Mouse (Mus musculus): ENCODE results near the gene Tpbpb.
A peak's percentile ranks its signal among the peaks of the same experiment; 100 is the strongest.
"Not testable (repeated sequence)": the region's sequence is repeated elsewhere in the genome, so short reads cannot be mapped to it uniquely, and the experiment has no call there.

The Tpbpb gene

GRCm38 (mm10) chr13:60904780-60905179, at the start of gene Tpbpb:
Gene Tpbpb (minus strand): TSS chr13:60904880.
- not testable (repeated sequence) for DNase-seq (ENCODE audit: low read depth, low spot score)

- not testable (repeated sequence) for DNase-seq (ENCODE audit: low read depth, low spot score)
Measured at GRCm38 (mm10) chr13:60941884-60942283, 37.2 kb upstream of the Tpbpb start, which contains the start of gene Tpbpa. Gene Tpbpa (minus strand): TSS chr13:60941984.

DNA sequence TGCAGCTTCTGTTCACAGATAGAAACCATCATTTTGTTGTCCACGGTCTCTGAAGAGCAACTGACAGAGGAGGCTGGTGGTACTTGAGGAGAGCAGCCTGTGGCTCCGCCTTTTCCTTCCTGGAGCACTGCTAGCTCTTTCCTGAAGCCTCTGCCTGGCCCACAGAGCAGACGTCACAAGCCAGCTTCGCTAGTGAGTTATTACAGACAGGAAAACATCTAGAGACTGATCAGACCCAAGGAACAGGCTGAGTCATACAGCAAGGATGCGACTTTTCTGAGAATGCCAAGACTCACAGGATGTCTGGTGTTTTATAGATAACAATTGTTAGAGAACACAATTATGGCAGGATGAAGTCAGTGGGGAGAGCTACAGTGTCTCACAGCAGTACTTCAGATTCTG, 31.8 kb upstream of the Tpbpb start, which contains the start of the genes Gm49391 and Ctla2a:
Gene Gm49391, minus strand, starts transcription at position 72 of the 402 bp plus-strand sequence.
Gene Ctla2a, minus strand, starts transcription at position 126 of the 402 bp plus-strand sequence.
- no peak for DNase-seq (ENCODE audit: low read depth, low spot score)

DNA sequence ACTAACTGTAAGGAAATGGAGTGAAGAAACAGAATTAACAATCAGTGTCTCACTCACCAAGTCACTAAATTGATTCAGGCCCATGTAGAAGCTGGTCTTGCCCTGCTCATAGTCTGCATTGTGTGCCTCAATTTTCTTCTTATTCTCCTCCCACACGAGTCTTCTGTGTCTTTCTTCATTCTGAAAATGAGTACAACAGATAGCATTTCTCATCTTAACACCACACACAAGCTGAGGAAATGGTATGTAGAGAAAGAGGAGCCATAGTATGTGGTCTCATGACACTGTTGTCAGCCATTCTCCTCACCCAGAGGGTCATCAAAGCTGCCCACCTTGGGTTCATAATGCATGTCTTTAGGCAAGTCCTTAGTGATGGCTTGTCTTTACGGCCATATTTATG, 30.8 kb upstream of the Tpbpb start, which contains the start of gene Gm49393:
Gene Gm49393, minus strand, starts transcription at position 101 of the 400 bp plus-strand sequence.
- DNase-seq (ENCODE audit: low read depth, low spot score): not testable (repeated sequence)

GRCm38 (mm10) chr13:60897328-60897727, 7.4 kb downstream of the Tpbpb start, which contains the start of gene Ctla2b:
Gene Ctla2b (minus strand): TSS chr13:60897447.
- peak; percentile 22 for DNase-seq (ENCODE audit: low read depth, low spot score)

DNA sequence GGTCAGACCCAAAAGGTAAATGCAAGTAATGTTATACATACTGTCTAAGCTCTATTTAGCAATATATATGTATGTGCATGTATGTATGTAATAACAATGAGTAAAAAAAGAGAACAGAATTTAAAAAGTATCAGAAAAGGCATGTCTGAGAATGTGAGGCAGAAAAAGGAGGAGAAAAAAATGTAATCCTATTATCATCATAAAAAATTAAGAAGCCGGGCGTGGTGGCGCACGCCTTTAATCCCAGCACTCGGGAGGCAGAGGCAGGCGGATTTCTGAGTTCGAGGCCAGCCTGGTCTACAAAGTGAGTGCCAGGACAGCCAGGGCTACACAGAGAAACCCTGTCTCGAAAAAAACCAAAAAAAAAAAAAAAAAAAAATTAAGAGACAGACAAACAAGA, 7.9 kb downstream of the Tpbpb start, which contains the start of gene Gm49392:
Gene Gm49392, minus strand, starts transcription at position 101 of the 400 bp plus-strand sequence.
- DNase-seq (ENCODE audit: low read depth, low spot score): not testable (repeated sequence)

- no peak for DNase-seq (ENCODE audit: low read depth, low spot score)
Measured at GRCm38 (mm10) chr13:60895406-60896160, 9.1 kb downstream of the Tpbpb start.

DNA sequence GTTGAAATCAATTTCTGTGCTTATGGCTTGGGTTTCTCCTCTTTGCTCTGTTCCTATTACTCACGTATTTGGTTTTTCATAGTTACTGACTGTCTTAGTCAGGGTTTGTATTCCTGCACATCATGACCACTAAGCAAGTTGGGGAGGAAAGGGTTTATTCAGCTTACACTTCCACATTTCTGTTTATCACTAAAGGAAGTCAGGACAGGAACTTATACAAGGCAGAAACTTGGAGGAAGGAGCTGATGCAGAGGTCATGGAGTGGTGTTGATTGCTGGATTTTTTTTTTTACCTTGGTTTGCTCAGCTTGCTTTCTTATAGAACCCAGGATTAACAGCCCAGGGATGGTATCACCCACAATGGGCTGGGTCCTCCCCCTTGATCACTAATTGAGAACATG, 12.4 kb downstream of the Tpbpb start:
- DNase-seq (ENCODE audit: low read depth, low spot score): no peak

DNA sequence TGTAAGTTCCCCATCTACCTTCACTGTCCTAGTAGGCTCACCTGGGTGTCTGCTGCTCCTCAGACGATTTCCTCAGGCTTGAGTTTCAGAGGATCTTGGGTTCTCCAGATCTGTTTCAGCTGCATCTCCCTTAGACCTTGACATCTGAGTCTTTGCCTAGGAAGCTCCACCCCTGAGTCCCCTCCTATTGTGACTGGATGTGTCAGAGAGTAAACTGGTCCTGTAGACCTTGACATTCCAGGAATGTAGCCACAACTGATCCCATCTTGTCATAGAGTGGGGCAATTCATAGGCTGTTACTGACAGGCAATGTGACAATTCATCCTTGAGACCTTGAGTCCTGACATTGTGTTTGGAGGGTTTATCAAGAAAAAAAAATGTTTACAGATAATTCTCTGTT, 40.4 kb downstream of the Tpbpb start, which contains the start of gene 4930486L24Rik:
Gene 4930486L24Rik, minus strand, starts transcription at position 195 of the 400 bp plus-strand sequence.
- DNase-seq (ENCODE audit: low read depth, low spot score): no peak

All from brain, adult 2 months (tissue).